21 mouse cellular contexts compared by ENCODE assay signal in the genomic region with DNA sequence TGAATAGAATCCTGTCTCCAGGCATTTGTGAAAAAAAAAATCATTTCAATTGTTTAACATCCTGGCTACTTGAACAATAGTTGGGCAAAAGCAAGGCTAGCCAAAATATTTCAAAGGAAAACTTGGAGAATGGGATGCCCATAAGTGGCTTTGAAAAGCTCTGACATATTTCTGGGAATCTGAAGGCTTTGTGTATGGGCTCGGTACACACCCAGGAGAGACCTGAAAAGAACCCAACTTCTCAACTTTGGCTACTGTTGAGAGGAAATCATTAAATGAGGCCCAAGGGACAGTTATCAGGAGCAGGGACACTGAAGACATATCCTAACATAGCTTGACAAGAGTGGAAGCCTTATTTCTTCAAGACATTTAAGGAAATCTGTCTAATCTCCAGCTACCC.
"Had no signal": no experiment of that assay in that cellular context is flagged by ENCODE, and none has a peak within 500 bp of the region (broad histone marks: within the 10 kb centered on the region; RNA-seq: fewer than 3 reads in every experiment).

No protein-coding gene starts in this region.

- H3K4me3 ChIP-seq: heart, embryonic 13.5 days; heart, embryonic 15.5 days; hindbrain, embryonic 10.5 days; hindbrain, embryonic 12.5 days; intestine, embryonic 15.5 days; layer of hippocampus, adult 2 months; left cerebral cortex, adult 2 months; limb, embryonic 10.5 days; limb, embryonic 12.5 days; liver, embryonic 13.5 days; liver, embryonic 15.5 days had no signal

- DNase-seq: gastrocnemius, postnatal 25 days; heart, postnatal 4 days; kidney, adult 18-20 months; kidney, adult 8-10 months; kidney, postnatal 10 days; kidney, postnatal 25 days; kidney, postnatal 4 days; liver; liver, embryonic 13.5 days; liver, postnatal 0 days had no signal

- H3K9ac ChIP-seq: heart, embryonic 13.5 days; heart, embryonic 15.5 days; hindbrain, embryonic 12.5 days; hindbrain, embryonic 14.5 days; intestine, embryonic 15.5 days; limb, embryonic 12.5 days; liver, embryonic 13.5 days; liver, embryonic 15.5 days; liver, postnatal 0 days had no signal

- H3K4me1 ChIP-seq: heart, embryonic 13.5 days; heart, embryonic 15.5 days; hindbrain, embryonic 10.5 days; hindbrain, embryonic 12.5 days; intestine, embryonic 15.5 days; limb, embryonic 10.5 days; limb, embryonic 12.5 days; liver, embryonic 13.5 days; liver, embryonic 15.5 days had no signal

- H3K27ac ChIP-seq: heart, embryonic 13.5 days; heart, embryonic 15.5 days; hindbrain, embryonic 10.5 days; hindbrain, embryonic 12.5 days; hindbrain, embryonic 14.5 days; intestine, embryonic 15.5 days; layer of hippocampus, adult 2 months; left cerebral cortex, adult 2 months; limb, embryonic 10.5 days; limb, embryonic 12.5 days; liver, embryonic 13.5 days; liver, embryonic 15.5 days had no signal

- H3K27me3 ChIP-seq: heart, embryonic 13.5 days; heart, embryonic 15.5 days; hindbrain, embryonic 12.5 days; intestine, embryonic 15.5 days; limb, embryonic 12.5 days; liver, embryonic 13.5 days; liver, embryonic 15.5 days had no signal

- H3K36me3 ChIP-seq: heart, embryonic 13.5 days; heart, embryonic 15.5 days; hindbrain, embryonic 10.5 days; hindbrain, embryonic 12.5 days; intestine, embryonic 15.5 days; limb, embryonic 10.5 days; limb, embryonic 12.5 days; liver, embryonic 13.5 days; liver, embryonic 15.5 days had no signal

- H3K9me3 ChIP-seq: heart, embryonic 13.5 days; heart, embryonic 15.5 days; hindbrain, embryonic 10.5 days; hindbrain, embryonic 12.5 days; intestine, embryonic 15.5 days; limb, embryonic 10.5 days; limb, embryonic 12.5 days; liver, embryonic 15.5 days had no signal
